Comparison of ENCODE assay signal across 23 mouse cellular contexts in genomic region chr4:144975505-144975904, GRCm38 (mm10).
DNase-seq lines count a peak whose midpoint lies in the region; ATAC-seq and TF ChIP-seq lines count a peak whose summit lies in the region.
"Had no signal": no experiment of that assay in that cellular context is flagged by ENCODE, and none has a peak within 500 bp of the region (broad histone marks: within the 10 kb centered on the region; RNA-seq: fewer than 3 reads in every experiment).

No protein-coding gene starts in this region.

- no peaks in the 10 kb centered on the region for H3K9me3 ChIP-seq in forebrain, embryonic 10.5 days
- no peaks in the 10 kb centered on the region for H3K9me3 ChIP-seq in forebrain, postnatal 0 days (ENCODE audit: low read length)
- no peaks in the 10 kb centered on the region for H3K9me3 ChIP-seq in kidney, embryonic 14.5 days (ENCODE audit: control insufficient read depth, low read length)
- H3K9me3 ChIP-seq in kidney, postnatal 0 days (replicated peaks; ENCODE audit: low read length): no peaks in the 10 kb centered on the region
- H3K9me3 ChIP-seq: embryonic facial prominence, embryonic 12.5 days; embryonic facial prominence, embryonic 15.5 days; forebrain, embryonic 12.5 days; forebrain, embryonic 15.5 days; hindbrain, embryonic 15.5 days had no signal

- 0 out of 2 replicates have a peak overlapping the region, but pooled peaks have one; percentile 40 for H3K27ac ChIP-seq in forebrain, embryonic 10.5 days
- H3K27ac ChIP-seq in forebrain, postnatal 0 days (ENCODE audit: low read depth, low read length): no peak overlapping the region
- peak overlapping the region; percentile 34; the same call in 1 of the 2 replicates for H3K27ac ChIP-seq in kidney, embryonic 14.5 days (ENCODE audit: low read depth, low read length)
- no peak overlapping the region for H3K27ac ChIP-seq in kidney, postnatal 0 days
- H3K27ac ChIP-seq in bone marrow macrophage, adult 2 months (ENCODE audit: insufficient read depth, low read depth, low read length): peak overlapping the region; percentile 5
- H3K27ac ChIP-seq: embryonic facial prominence, embryonic 12.5 days; embryonic facial prominence, embryonic 15.5 days; forebrain, embryonic 12.5 days; forebrain, embryonic 15.5 days; hindbrain, embryonic 15.5 days had no signal

- ATAC-seq in forebrain, postnatal 0 days: no peak
- ATAC-seq in kidney, embryonic 14.5 days (ENCODE audit: low FRiP score, low TSS enrichment): peak; percentile 86
- peak; percentile 25; the same call in 1 of the 2 replicates for ATAC-seq in kidney, postnatal 0 days (replicated peaks; ENCODE audit: low FRiP score, low read depth)
- ATAC-seq: activated CD4-positive, CD25-positive, alpha-beta regulatory T cell, adult 4 months; forebrain, embryonic 15.5 days had no signal

- H3K4me1 ChIP-seq in forebrain, embryonic 10.5 days: peaks cover 16% of the 10 kb centered on the region
- H3K4me1 ChIP-seq in forebrain, postnatal 0 days (ENCODE audit: insufficient read depth): no peaks in the 10 kb centered on the region
- peaks cover 10% of the 10 kb centered on the region; the same call in 1 of the 2 replicates for H3K4me1 ChIP-seq in kidney, embryonic 14.5 days (ENCODE audit: control insufficient read depth, insufficient read depth, low read length)
- H3K4me1 ChIP-seq in kidney, postnatal 0 days (replicated peaks; ENCODE audit: insufficient read depth, low read length): peaks cover 4% of the 10 kb centered on the region
- H3K4me1 ChIP-seq in bone marrow macrophage, adult 2 months (ENCODE audit: control insufficient read depth, insufficient read depth, low read length): peaks cover 93% of the 10 kb centered on the region
- H3K4me1 ChIP-seq: forebrain, embryonic 12.5 days; forebrain, embryonic 15.5 days; hindbrain, embryonic 15.5 days had no signal

- WGBS in forebrain, embryonic 10.5 days: 47% methylated on average over 2 of the region's 2 CpGs
- WGBS in forebrain, postnatal 0 days: 30% methylated on average over 2 of the region's 2 CpGs
- 30% methylated on average over 2 of the region's 2 CpGs for WGBS in kidney, embryonic 14.5 days
- WGBS in kidney, postnatal 0 days: 45% methylated on average over 2 of the region's 2 CpGs

- no peak for TF ChIP-seq POLR2A in bone marrow macrophage, adult 2 months (IDR thresholded peaks at IDR 0.05; ENCODE audit: borderline replicate concordance, low read depth, low read length)

- TF ChIP-seq CTCF in forebrain, postnatal 0 days (IDR thresholded peaks at IDR 0.05; ENCODE audit: low read depth): no peak
- no peak for TF ChIP-seq CTCF in kidney, postnatal 0 days (IDR thresholded peaks at IDR 0.05; ENCODE audit: low read depth)
- no peak for TF ChIP-seq CTCF in bone marrow macrophage, adult 2 months (IDR thresholded peaks at IDR 0.05; ENCODE audit: low read depth, low read length)

- H3K36me3 ChIP-seq in forebrain, embryonic 10.5 days (replicated peaks): no peaks in the 10 kb centered on the region
- H3K36me3 ChIP-seq in forebrain, postnatal 0 days (ENCODE audit: insufficient read depth): peaks cover 5% of the 10 kb centered on the region
- no peaks in the 10 kb centered on the region; the same call in 1 of the 2 replicates for H3K36me3 ChIP-seq in kidney, embryonic 14.5 days (ENCODE audit: control insufficient read depth, insufficient read depth, low read length)
- no peaks in the 10 kb centered on the region for H3K36me3 ChIP-seq in kidney, postnatal 0 days (ENCODE audit: insufficient read depth, low read length)
- H3K36me3 ChIP-seq: embryonic facial prominence, embryonic 12.5 days; embryonic facial prominence, embryonic 15.5 days; forebrain, embryonic 12.5 days; forebrain, embryonic 15.5 days had no signal

- no peaks in the 10 kb centered on the region for H3K27me3 ChIP-seq in forebrain, embryonic 10.5 days (ENCODE audit: poor library complexity, severe bottlenecking)
- H3K27me3 ChIP-seq in forebrain, postnatal 0 days (ENCODE audit: insufficient read depth, low read length): no peaks in the 10 kb centered on the region
- no peaks in the 10 kb centered on the region for H3K27me3 ChIP-seq in kidney, embryonic 14.5 days (ENCODE audit: control insufficient read depth, insufficient read depth, low read length)
- no peaks in the 10 kb centered on the region for H3K27me3 ChIP-seq in kidney, postnatal 0 days (ENCODE audit: insufficient read depth, low read length)
- H3K27me3 ChIP-seq: embryonic facial prominence, embryonic 12.5 days; embryonic facial prominence, embryonic 15.5 days; forebrain, embryonic 12.5 days; forebrain, embryonic 15.5 days; hindbrain, embryonic 15.5 days had no signal

- no peak overlapping the region for H3K4me3 ChIP-seq in forebrain, embryonic 10.5 days
- H3K4me3 ChIP-seq in forebrain, postnatal 0 days (ENCODE audit: low read depth, low read length): no peak overlapping the region
- no peak overlapping the region for H3K4me3 ChIP-seq in kidney, embryonic 14.5 days (ENCODE audit: low read length)
- H3K4me3 ChIP-seq in kidney, postnatal 0 days (replicated peaks; ENCODE audit: low read depth, low read length): no peak overlapping the region
- no peak overlapping the region for H3K4me3 ChIP-seq in bone marrow macrophage, adult 2 months (ENCODE audit: insufficient read depth, low read length)
- H3K4me3 ChIP-seq: embryonic facial prominence, embryonic 12.5 days; embryonic facial prominence, embryonic 15.5 days; forebrain, embryonic 12.5 days; forebrain, embryonic 15.5 days; hindbrain, embryonic 15.5 days had no signal

- no peak for DNase-seq in forebrain, embryonic 10.5 days (ENCODE audit: extremely low spot score, low spot score)
- no peak for DNase-seq in forebrain, postnatal 0 days
- DNase-seq in kidney, adult 11 months: no peak
- peak; percentile 60 for DNase-seq in kidney, postnatal 0 days (ENCODE audit: low spot score)
- no peak for DNase-seq in kidney, postnatal 25 days
- DNase-seq in retina, embryonic 14.5 days (ENCODE audit: low spot score): no peak
- DNase-seq: adrenal gland, adult 8-10 months; adrenal gland, postnatal 25 days; cerebellum, adult 18-20 months; cerebellum, adult 9-10 months; cerebellum, postnatal 14 days; gastrocnemius, postnatal 10 days; gastrocnemius, postnatal 36 days; heart, postnatal 36 days had no signal

- no peak overlapping the region for H3K4me2 ChIP-seq in forebrain, postnatal 0 days (ENCODE audit: low read depth)
- H3K4me2 ChIP-seq in kidney, embryonic 14.5 days (replicated peaks; ENCODE audit: low read depth, low read length): no peak overlapping the region
- H3K4me2 ChIP-seq in kidney, postnatal 0 days (ENCODE audit: low read length): no peak overlapping the region
- H3K4me2 ChIP-seq: embryonic facial prominence, embryonic 12.5 days; embryonic facial prominence, embryonic 15.5 days; forebrain, embryonic 12.5 days; forebrain, embryonic 15.5 days; heart, embryonic 11.5 days; hindbrain, embryonic 15.5 days had no signal

- no peak overlapping the region for H3K9ac ChIP-seq in forebrain, postnatal 0 days
- no peak overlapping the region for H3K9ac ChIP-seq in kidney, embryonic 14.5 days (ENCODE audit: low read depth, low read length)
- H3K9ac ChIP-seq in kidney, postnatal 0 days (ENCODE audit: low read depth, low read length): no peak overlapping the region
- H3K9ac ChIP-seq: embryonic facial prominence, embryonic 12.5 days; embryonic facial prominence, embryonic 15.5 days; forebrain, embryonic 12.5 days; forebrain, embryonic 15.5 days; hindbrain, embryonic 15.5 days had no signal

Comparison
In these comparisons a context has a peak if more than half of its experiments do, and no peak if none do; other contexts are left out.
1. H3K27ac ChIP-seq: peak in forebrain, embryonic 10.5 days (single experiment), kidney, embryonic 14.5 days (single experiment) and bone marrow macrophage, adult 2 months (single experiment); none in forebrain, postnatal 0 days (single experiment) and kidney, postnatal 0 days (single experiment).